Mouse (Mus musculus) liver (tissue): Measurements from ENCODE around the gene Vmn2r86.
"Not testable (repeated sequence)": the region's sequence is repeated elsewhere in the genome, so short reads cannot be mapped to it uniquely, and the experiment has no call there.

Source experiments
- DNase-seq: peaks from one replicate; pipeline ENCODE4 v3.0.0-alpha.2; 2020; ENCODE audit warnings: mixed read lengths

Vmn2r86 gene

DNA sequence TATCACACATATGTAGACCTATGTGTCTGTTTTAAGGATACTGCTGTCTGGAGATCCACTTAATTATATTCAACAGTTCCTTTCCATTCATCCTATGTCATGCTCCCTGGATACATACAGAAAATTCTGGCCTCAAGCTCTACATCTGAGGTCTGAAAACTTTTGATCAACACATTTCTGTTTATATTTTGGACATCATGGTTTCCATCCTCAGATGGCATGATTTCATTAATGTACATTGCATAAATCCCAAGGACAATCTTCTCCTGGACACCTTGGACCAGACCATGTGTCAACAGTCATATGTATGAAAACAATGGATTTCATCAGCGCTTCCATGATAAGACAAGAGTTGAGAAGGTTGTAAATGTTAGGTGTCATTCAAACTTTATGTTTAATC, at the start of gene Vmn2r86:
Vmn2r86 (minus strand) TSS at position 101 of the 400 bp plus-strand sequence.
- DNase-seq, result not testable (repeated sequence)

DNA sequence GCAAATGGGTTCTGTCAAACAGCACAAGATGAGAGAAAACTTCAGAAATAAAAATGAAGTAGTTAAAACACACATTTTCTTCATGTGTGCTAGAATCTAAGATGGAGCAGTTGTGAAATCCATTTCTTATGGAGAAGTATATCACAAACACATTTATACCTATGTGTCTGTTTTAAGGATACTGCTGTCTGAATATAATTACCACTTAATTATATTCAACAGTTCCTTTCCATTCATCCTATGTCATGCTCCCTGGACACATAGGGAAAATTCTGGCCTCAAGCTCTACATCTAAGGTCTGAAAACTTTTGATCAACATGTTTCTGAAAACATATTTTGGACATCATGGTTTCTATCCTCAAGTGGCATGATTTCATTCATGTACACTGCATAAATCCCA, 41.4 kb upstream of the Vmn2r86 start, which contains the start of gene Vmn2r87:
Vmn2r87 (minus strand) TSS at position 101 of the 400 bp plus-strand sequence.
- DNase-seq, result no peak

DNA sequence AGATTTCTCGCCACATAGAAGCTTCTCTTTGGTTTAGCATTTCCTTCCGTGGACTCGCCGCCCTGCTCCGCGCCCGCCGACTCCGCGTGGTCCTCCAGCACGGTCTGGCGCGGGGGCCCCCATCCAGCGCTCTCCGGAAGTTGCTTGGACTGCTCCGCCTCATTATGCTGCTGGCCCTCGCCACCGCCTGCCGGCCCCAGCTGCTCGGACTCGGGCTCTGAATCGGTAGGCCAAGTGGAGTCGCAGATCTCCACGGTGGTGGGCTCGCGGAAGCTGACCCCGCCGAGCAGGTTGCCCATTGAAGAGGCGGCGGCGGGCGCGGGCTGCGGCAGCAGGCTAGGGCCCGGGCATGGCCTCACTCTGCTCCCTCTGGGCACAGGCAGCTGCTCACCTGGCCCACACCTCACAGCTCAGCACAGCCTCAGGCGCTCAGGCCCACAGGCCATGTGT, 14.5 kb upstream of the Vmn2r86 start:
- peak; percentile 39 for DNase-seq

DNA sequence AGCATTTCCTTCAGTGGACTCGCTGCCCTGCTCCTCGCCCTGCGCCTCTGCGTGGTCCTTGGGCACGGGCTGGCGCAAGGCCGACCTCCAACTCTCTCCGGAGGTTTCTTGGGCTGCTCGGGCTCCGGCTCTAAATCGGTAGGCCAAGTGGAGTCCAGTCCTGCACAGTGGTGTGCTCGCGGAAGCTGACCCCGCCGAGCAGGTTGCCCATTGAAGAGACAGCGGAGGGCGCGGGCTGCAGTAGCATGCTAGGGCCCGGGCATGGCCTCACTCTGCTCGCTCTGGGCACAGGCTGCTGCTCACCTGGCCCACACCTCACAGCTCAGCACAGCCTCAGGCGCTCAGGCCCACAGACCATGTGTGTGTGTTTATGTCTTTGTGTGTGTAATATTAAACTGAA, 11.1 kb downstream of the Vmn2r86 start:
- peak; percentile 2 for DNase-seq

DNA sequence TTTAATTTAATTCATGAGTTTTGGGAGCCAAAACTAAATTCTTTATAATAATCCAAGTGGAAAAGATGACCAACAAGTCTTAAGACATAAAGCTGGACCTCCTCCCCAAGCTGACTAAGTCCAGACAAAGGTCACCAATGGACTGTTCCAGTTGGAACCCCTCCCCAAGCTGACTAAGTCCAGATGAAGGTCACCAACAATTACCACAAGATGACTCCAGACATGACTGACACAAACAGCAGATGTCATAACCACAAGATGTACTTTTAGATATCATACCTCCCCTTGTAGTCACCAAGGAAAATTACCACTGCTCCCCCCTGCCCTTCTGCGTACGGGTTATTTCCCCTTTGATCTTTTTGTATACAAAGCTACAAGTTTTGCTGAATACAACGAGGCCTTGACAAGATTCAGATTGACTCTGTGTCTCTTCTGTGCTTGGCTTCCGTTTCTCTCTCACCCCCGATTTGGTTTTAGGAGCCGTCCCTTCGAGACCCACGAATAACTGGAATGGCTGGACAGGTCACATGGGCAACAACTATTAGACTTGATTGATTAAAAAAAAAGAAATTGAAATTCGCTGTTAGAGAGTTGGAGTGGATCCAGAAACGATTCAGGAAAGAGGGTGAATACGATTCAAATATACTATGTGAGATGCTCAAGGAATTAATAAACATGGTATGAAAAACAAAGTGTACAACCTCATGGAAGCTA, 21.5 kb downstream of the Vmn2r86 start:
- not testable (repeated sequence) for DNase-seq

GRCm38 (mm10) chr10:130429603-130430002, 26.2 kb downstream of the Vmn2r86 start, which contains the start of gene Vmn2r85:
Vmn2r85 (minus strand) TSS chr10:130429703.
- not testable (repeated sequence) for DNase-seq

GRCm38 (mm10) chr10:130422368-130422767, 33.5 kb downstream of the Vmn2r86 start:
- not testable (repeated sequence) for DNase-seq

DNA sequence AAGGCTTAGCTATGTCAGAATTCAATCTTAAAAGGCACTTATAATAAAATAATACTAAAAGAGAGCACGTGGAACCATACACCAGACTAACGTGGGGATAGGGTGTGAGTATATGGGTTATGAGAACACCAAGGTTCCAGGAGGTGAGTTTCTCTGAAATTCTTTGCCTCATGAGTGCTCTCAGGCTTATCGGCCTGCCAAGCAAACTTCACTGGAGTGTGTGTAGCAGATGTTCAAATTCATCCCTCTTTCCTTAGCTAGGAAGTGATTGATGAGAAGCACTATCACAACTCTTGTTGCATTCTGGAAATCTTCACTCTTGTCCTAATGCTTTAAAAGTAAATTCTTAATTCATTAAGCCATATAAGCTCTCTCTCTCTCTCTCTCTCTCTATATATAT, 35.4 kb downstream of the Vmn2r86 start:
- no peak for DNase-seq

- DNase-seq, result not testable (repeated sequence)
Observed at GRCm38 (mm10) chr10:130419954-130420353, 35.9 kb downstream of the Vmn2r86 start.

GRCm38 (mm10) chr10:130416352-130416751, 39.5 kb downstream of the Vmn2r86 start:
- DNase-seq, result not testable (repeated sequence)

GRCm38 (mm10) chr10:130412167-130412698, 43.6 kb downstream of the Vmn2r86 start:
- not testable (repeated sequence) for DNase-seq

DNA sequence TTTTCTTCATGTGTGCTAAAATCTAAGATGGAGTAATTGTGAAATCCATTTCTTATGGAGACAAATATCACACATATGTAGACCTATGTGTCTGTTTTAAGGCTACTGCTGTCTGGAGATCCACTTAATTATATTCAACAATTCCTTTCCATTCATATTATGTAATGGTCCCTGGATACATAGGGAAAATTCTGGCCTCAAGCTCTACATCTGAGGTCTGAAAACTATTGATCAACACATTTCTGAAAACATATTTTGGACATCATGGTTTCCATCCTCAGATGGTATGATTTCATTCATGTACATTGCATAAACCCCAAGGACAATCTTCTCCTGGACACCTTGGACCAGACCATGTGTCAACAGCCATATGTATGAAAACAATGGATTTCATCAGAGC, 61.6 kb downstream of the Vmn2r86 start, which contains the start of gene Vmn2r84:
Vmn2r84 (minus strand) TSS at position 101 of the 400 bp plus-strand sequence.
- DNase-seq, result no peak
